Mouse (Mus musculus) cerebellum, postnatal 10 days (tissue): ENCODE data around the gene Cpne5.

Experiments used
- DNase-seq, 2 experiments: peaks; one replicate each; pipeline ENCODE4 v3.0.0; 2021; ENCODE audit warnings: mixed read lengths in 2 of 2

Gene Cpne5

GRCm38 (mm10) chr17:29167371-29167770 is 70.6 kb downstream of the Cpne5 start:
- no peak for DNase-seq

- no peak for DNase-seq
Measured at GRCm38 (mm10) chr17:29165967-29166578, 71.9 kb downstream of the Cpne5 start.

- DNase-seq: no peak
Measured at GRCm38 (mm10) chr17:29165452-29165851, 72.5 kb downstream of the Cpne5 start.

GRCm38 (mm10) chr17:29164469-29165111 is 73.4 kb downstream of the Cpne5 start:
- DNase-seq: peak in 1 of 2 experiments; percentile 33

- no peak for DNase-seq
Measured at GRCm38 (mm10) chr17:29162334-29162733, 75.6 kb downstream of the Cpne5 start.

- DNase-seq: no peak
Measured at GRCm38 (mm10) chr17:29159743-29160455, 78.1 kb downstream of the Cpne5 start.

GRCm38 (mm10) chr17:29159320-29159719 is 78.6 kb downstream of the Cpne5 start:
- no peak for DNase-seq

GRCm38 (mm10) chr17:29158899-29159298 is 79.1 kb downstream of the Cpne5 start:
- DNase-seq: no peak

GRCm38 (mm10) chr17:29156866-29157265 is 81.1 kb downstream of the Cpne5 start:
- peak; percentile 35 to 44 for DNase-seq

- no peak for DNase-seq
Measured at GRCm38 (mm10) chr17:29156396-29156795, 81.6 kb downstream of the Cpne5 start.

- DNase-seq: no peak
Measured at GRCm38 (mm10) chr17:29155355-29156135, 82.4 kb downstream of the Cpne5 start.

- DNase-seq: peak in 1 of 2 experiments; percentile 41
Measured at GRCm38 (mm10) chr17:29154247-29154646, 83.7 kb downstream of the Cpne5 start.

- no peak for DNase-seq
Measured at GRCm38 (mm10) chr17:29152547-29152946, 85.4 kb downstream of the Cpne5 start.

- DNase-seq: peak; percentile 61 to 78
Measured at GRCm38 (mm10) chr17:29149766-29150165, 88.2 kb downstream of the Cpne5 start.

GRCm38 (mm10) chr17:29147773-29148172 is 90.2 kb downstream of the Cpne5 start:
- DNase-seq: no peak

GRCm38 (mm10) chr17:29147273-29147672 is 90.7 kb downstream of the Cpne5 start:
- DNase-seq: no peak

GRCm38 (mm10) chr17:29145101-29145500 is 92.9 kb downstream of the Cpne5 start:
- no peak for DNase-seq

GRCm38 (mm10) chr17:29143266-29143665 is 94.7 kb downstream of the Cpne5 start:
- no peak for DNase-seq

- no peak for DNase-seq
Measured at GRCm38 (mm10) chr17:29141577-29141976, 96.4 kb downstream of the Cpne5 start.

GRCm38 (mm10) chr17:29137906-29138305 is 100.1 kb downstream of the Cpne5 start:
- no peak for DNase-seq

- peak; percentile 69 to 79 for DNase-seq
Measured at GRCm38 (mm10) chr17:29136236-29136635, 101.7 kb downstream of the Cpne5 start.

- peak; percentile 63 to 78 for DNase-seq
Measured at GRCm38 (mm10) chr17:29135066-29135465, 102.9 kb downstream of the Cpne5 start.

GRCm38 (mm10) chr17:29129341-29129740 is 108.6 kb downstream of the Cpne5 start:
- DNase-seq: no peak
